Mouse (Mus musculus): ENCODE measurements at regions not wholly inside any gene's neighbourhood (a gene's known extent, or its start where the extent isn't known, plus 50 kb on each side); places are given as distances from the start of the nearest gene placed in this dataset.

GRCm38 (mm10) chrX:19084435-19084834 lies 396.7 kb downstream of the Tex13c3 start:
- no peak for TF ChIP-seq CTCF (IDR thresholded peaks at IDR 0.05)
- no peak for TF ChIP-seq POLR2A (IDR thresholded peaks at IDR 0.05; ENCODE audit: insufficient read depth, low read depth, low read length)

All from heart, adult 2 months (tissue).